Mouse (Mus musculus) brain, embryonic 18.5 days (tissue): Measurements from ENCODE around the gene Zfp995.
"Not testable (repeated sequence)": the region's sequence is repeated elsewhere in the genome, so short reads cannot be mapped to it uniquely, and the experiment has no call there.

Source experiments
- DNase-seq: peaks from one replicate; pipeline ENCODE4 v3.0.0-alpha.2; 2012; ENCODE audit warnings: low read depth, low spot score

Zfp995 gene

GRCm38 (mm10) chr17:21909456-21910052, at the start of gene Zfp995:
Gene Zfp995 (minus strand): TSS chr17:21909926.
- peak; percentile 30 for DNase-seq

GRCm38 (mm10) chr17:21909039-21909438, 687 bp downstream of the Zfp995 start:
- DNase-seq: no peak

DNA sequence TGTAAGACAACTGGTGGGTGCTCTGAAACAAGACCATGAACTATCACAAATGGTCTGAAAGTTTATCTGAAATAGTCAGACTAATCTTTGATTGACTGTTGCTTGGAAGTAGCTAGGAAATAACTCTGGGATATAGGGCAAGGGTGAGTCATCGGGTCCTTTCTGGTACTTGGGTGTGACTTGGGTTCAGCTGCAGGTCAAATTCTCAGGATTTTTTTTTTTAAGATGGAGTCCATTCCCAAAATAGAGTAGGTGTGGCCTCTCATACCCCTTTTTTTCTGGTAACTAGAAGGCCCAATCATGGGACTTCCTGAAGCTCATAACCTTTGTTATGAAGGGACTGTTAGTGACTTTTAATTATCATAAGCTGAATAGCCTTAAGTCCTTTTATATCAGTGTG, 38.5 kb downstream of the Zfp995 start:
- no peak for DNase-seq

- DNase-seq: not testable (repeated sequence)
These were observed 63.5 kb downstream of the Zfp995 start for GRCm38 (mm10) chr17:21846322-21846582.

GRCm38 (mm10) chr17:21845545-21846321, 64.0 kb downstream of the Zfp995 start, which contains the start of gene Zfp820:
Gene Zfp820 (minus strand): TSS chr17:21845772.
- peak; percentile 57 for DNase-seq

- no peak for DNase-seq
These were observed 71.2 kb downstream of the Zfp995 start for GRCm38 (mm10) chr17:21838510-21838909.
